Mouse (Mus musculus) spleen, adult 2 months (tissue): ENCODE results near the gene Gm9945.

ENCODE experiments used
- CTCF ChIP-seq: fragments of 200-500 bp; IDR thresholded peaks from 2 replicates; pipeline ENCODE4 v1.5.1; 2011; ENCODE audit warnings: mild to moderate bottlenecking, inconsistent platforms; ENCODE audit not compliant: insufficient read depth, insufficient read length, insufficient replicate concordance; ENCODE audit errors: extremely low read depth
- POLR2A ChIP-seq: fragments of 200-500 bp; IDR thresholded peaks from 2 replicates; pipeline ENCODE4 v1.6.1; 2011; ENCODE audit warnings: low read depth, low read length, inconsistent platforms

DNA sequence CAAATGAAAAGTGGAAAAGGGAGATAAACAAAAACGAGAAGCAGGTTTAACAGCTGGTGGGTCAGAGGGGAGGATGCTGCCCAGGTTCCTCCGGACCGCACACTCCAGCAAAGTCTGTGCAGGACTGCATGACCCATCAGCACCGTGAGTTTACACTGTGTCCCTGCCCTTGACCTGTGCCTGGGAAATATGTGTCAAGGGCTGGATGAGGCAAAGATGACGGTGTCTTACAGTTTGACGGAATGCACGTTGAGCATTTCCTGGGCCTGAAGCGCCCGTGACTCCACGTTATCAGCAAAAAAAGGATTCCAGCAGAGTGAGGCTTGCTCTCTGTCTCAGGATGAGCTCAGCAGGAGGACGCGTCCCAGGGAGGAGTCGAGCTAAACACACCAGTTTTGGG, 34.4 kb upstream of the Gm9945 start:
- no peak for TF ChIP-seq CTCF
- TF ChIP-seq POLR2A, result no peak
